Mouse (Mus musculus): ENCODE measurements at regions not wholly inside any gene's neighbourhood (a gene's known extent, or its start where the extent isn't known, plus 50 kb on each side); places are given as distances from the start of the nearest gene placed in this dataset.

DNA sequence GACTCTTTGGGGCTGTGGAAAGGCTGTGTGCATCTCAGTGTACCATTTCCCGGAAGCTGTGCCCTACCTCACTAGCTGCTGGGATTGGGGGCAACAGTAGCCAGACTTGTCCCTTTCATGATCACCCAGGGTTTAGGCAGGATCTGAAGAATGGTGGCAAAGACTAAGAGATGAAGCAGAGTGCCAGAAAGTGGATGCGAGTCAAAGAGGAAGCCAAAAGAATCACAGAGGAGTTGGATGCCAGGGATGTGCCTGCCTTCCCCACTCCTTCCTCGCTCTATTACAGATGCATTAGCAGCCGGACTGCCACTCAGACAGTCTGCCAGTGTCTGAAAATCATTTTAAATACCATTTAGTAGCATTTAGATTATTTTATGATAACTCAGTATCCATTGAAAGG, 271.5 kb upstream of the Slc24a2 start:
- DNase-seq (ENCODE audit: low spot score in 2 of 2): no peak

GRCm38 (mm10) chr4:87500441-87500840, 270.2 kb upstream of the Slc24a2 start:
- DNase-seq (ENCODE audit: low spot score in 2 of 2): no peak

- DNase-seq (ENCODE audit: low spot score in 2 of 2): no peak
Observed at GRCm38 (mm10) chr4:87487798-87488197, 257.5 kb upstream of the Slc24a2 start.

DNA sequence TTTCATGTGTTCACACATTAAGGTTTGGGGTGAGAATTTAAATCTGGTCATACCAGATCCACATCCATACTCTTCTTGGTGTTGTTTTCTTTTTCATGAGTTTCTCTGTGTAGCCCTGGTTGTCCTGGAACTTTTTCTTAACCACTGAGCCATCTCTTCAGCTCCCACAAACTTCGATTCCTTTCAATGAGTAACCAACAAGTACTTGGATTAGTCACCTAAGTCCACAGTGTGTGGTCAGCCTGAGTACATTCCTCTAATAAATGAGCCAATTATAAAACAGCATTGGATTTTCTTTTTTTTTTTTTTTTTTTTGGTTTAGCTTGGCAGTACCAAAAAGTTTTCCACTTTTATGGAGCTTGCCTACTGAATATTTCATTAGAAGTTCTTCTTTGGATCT, 245.3 kb upstream of the Slc24a2 start:
- DNase-seq (ENCODE audit: low spot score in 2 of 2): no peak

DNA sequence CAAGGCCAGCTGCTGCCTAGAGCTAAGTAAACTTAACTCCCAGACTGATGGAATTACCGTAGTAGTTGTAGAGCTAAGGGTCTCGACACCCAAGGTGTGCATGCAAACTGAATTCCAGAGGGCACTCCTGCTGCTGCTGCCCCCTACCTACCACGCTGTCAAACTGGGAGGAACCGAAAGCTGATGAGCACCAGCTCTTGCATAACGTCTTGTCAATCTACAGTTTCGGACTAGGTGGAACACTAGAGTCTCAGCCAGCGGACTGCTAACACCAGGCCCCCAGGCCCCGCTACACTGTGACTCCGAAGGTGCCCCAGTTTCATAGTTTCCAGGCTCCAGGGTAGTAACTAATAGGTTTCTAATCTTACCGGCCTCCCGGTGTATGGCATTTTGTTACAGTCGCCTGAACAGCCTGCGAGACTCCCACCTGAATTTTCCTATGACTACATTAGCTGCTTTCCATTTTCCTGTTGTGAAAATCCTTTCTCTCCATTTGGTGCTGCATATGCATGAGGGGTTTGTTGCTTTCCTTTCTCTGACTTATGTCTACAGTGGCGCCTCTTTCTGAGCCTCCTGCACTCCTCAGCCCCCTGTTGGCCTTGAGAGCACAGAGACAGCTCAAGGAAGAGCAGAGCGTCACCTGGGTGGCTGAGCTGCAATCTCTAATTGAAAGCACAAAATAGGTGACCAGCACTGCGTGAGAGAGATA, 243.2 kb upstream of the Slc24a2 start:
- DNase-seq (ENCODE audit: low spot score in 2 of 2): no peak

DNA sequence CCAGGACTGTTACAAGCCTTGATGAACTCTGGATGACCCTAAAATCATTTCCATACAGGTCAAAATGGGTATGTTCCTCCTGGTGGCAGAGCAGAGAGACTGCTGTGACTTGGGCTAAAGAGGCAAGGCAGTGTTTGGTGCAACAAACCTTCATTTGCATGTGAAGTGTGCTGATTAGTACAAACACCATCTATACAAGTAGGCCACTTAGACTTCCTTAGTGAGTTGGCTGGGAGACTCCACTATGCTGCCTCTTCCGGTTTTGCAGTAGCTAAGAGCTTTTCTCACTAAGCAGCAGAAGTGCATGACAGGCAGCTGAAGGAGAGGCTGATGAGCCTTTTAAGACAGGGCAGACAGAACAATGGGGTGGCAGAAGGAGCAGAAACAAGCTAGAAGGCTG, 242.5 kb upstream of the Slc24a2 start:
- DNase-seq (ENCODE audit: low spot score in 2 of 2): no peak

- no peak for DNase-seq (ENCODE audit: low spot score in 2 of 2)
Observed at GRCm38 (mm10) chr4:87471385-87471784, 241.1 kb upstream of the Slc24a2 start.

- no peak for DNase-seq (ENCODE audit: low spot score in 2 of 2)
Observed at GRCm38 (mm10) chr4:87467600-87467999, 237.3 kb upstream of the Slc24a2 start.

DNA sequence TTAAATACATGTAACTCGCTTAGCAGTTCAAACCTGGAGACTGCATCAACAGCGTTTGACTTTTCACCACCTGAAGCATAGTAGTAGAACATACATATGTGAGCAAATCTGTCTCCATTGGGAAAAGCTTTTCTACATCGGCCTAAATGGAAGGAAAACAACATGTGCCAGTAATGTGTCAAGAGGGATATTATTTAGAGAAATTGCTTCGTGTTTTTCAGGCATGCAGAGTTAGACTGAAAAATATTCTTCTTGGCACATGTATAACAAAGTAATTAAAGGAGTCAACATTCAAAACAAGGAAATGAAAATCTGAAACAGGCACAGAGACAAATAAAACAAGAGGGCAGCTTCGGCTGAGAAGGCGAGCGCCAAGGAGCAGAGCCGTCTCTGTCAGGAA, 236.7 kb upstream of the Slc24a2 start:
- no peak for DNase-seq (ENCODE audit: low spot score in 2 of 2)

DNA sequence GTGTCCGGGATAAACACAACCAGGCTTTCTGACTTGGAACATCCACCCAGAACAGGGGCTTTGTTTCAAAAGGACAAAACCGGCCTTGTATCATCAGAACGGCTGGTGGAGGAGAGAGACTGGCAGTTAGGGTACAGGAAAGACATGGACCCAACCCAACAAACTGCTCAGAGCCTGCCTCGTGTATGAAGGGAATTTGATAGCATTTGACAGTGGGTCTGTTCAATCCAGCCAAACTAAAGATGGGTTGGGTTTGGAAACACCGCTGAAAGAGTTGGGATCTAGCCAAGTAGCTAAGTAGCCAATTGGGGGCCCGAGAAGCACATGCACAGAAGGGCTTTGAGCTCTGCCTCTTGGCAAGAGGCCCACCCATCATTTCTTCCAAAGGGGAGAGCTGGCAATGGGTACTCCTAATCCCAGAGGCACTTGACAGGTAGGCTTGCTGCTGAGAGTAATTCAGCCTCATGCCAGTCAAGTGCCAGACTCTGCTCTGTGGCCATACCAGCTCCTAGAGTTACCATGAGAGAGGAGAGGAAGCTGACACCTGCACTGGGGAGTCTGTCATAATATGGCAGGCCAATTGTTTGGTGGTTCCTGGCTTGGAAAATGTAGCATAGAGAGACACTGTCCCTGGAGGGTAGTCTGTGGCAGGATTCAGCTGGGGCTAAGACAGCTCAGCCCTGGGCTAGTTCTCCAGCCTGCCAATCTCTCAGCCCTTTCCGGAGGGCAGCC, 231.1 kb upstream of the Slc24a2 start:
- DNase-seq (ENCODE audit: low spot score in 2 of 2): no peak

DNA sequence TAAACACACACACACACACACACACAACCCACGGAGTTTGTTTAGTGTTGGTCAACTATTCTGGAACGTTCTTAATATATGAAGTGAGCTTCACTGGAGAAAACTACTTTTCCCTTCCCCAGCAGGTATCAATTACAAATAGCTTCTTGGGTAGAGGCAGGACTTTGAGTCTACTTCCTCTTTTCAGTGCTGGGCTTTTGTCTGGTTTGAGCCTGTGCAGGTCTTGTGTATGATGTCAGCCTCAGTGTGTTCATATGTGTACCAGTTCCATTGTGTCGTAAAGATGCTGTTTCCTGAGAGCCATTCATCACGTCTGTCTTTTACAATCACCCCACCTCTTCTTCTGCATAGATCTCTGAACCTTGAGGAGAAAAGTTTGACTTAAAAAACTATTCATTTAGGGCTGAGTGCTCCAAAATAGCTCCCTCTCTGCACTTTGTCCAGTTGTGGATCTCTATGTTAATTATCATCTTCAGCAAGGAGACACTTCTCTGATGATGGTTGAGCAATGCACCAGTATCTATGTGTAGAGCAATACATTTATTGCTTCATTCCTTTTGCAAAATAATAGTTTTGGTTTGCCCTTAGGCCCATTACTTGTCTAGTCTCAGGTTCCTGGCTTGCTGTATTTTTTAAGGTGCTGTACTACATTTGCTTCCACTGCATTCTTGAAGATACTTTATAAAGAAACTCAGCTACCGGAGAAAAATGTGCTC, 225.7 kb upstream of the Slc24a2 start:
- no peak for DNase-seq (ENCODE audit: low spot score in 2 of 2)

DNA sequence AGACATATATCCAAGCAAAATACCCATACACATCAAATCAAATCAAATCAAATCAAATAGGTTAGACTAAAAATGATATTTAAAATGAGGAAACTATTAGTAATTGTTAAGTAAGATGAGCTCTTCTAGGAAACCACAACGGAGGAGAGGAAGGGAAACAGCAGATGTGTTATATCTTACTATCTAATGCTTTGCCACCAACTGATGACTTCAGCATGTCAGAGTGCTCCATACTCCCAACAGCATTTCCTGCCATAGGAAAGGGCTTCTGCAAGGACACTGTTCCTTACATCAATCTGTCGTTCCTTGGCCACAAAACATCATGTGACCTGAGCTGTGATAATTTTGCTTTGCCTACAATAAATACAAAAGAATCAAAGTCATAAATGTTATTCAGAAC, 221.8 kb upstream of the Slc24a2 start:
- DNase-seq (ENCODE audit: low spot score in 2 of 2): no peak

- DNase-seq (ENCODE audit: low spot score in 2 of 2): no peak
Observed at GRCm38 (mm10) chr4:87451251-87451650, 221.0 kb upstream of the Slc24a2 start.

- no peak for DNase-seq (ENCODE audit: low spot score in 2 of 2)
Observed at GRCm38 (mm10) chr4:87448338-87448737, 218.1 kb upstream of the Slc24a2 start.

GRCm38 (mm10) chr4:87446856-87447255, 216.6 kb upstream of the Slc24a2 start:
- no peak for DNase-seq (ENCODE audit: low spot score in 2 of 2)

- no peak for DNase-seq (ENCODE audit: low spot score in 2 of 2)
Observed at GRCm38 (mm10) chr4:87434136-87434535, 203.9 kb upstream of the Slc24a2 start.

GRCm38 (mm10) chr4:87428374-87428773, 198.1 kb upstream of the Slc24a2 start:
- DNase-seq (ENCODE audit: low spot score in 2 of 2): no peak

DNA sequence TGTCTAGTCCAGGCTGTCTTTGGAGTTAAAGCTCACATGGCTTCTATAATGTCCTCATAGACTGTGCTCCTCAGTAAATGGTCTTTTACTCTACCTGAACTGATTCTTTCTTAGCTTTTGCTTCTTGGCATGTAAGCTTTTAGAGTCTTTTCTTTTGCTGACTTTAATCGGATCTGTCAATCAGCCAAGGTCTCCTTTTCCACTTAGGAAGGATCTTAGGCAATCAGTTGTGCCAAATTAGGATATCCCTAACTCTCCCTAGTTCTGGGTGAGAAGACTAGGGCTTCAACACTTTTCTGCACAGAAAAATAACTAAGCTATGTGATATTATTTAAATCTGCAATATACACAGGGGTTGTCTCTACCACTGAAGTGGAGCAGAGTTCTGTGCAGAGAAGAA, 193.8 kb upstream of the Slc24a2 start:
- DNase-seq (ENCODE audit: low spot score in 2 of 2): no peak

- DNase-seq (ENCODE audit: low spot score in 2 of 2): no peak
Observed at GRCm38 (mm10) chr4:87422588-87422987, 192.3 kb upstream of the Slc24a2 start.

GRCm38 (mm10) chr4:87403354-87403753, 173.1 kb upstream of the Slc24a2 start:
- DNase-seq (ENCODE audit: low spot score in 2 of 2): no peak

- DNase-seq (ENCODE audit: low spot score in 2 of 2): no peak
Observed at GRCm38 (mm10) chr4:87402173-87402556, 171.9 kb upstream of the Slc24a2 start.

- DNase-seq (ENCODE audit: low spot score in 2 of 2): peak; percentile 13 to 16
Observed at GRCm38 (mm10) chr4:87401316-87402172, 171.3 kb upstream of the Slc24a2 start.
